Mouse (Mus musculus): ENCODE measurements at regions not wholly inside any gene's neighbourhood (a gene's known extent, or its start where the extent isn't known, plus 50 kb on each side); places are given as distances from the start of the nearest gene placed in this dataset.

- DNase-seq (ENCODE audit: low spot score in 2 of 2) = no peak
These were observed 52.1 kb downstream of the Sst start for GRCm38 (mm10) chr16:23838696-23839095.

GRCm38 (mm10) chr16:23838114-23838513 is 52.6 kb downstream of the Sst start:
- no peak for DNase-seq (ENCODE audit: low spot score in 2 of 2)

- no peak for DNase-seq (ENCODE audit: low spot score in 2 of 2)
These were observed 55.8 kb downstream of the Sst start for GRCm38 (mm10) chr16:23834991-23835390.

- no peak for DNase-seq (ENCODE audit: low spot score in 2 of 2)
These were observed 57.2 kb downstream of the Sst start for GRCm38 (mm10) chr16:23833603-23834002.

- DNase-seq (ENCODE audit: low spot score in 2 of 2) = no peak
These were observed 57.7 kb downstream of the Sst start for GRCm38 (mm10) chr16:23833042-23833423.

GRCm38 (mm10) chr16:23832393-23833041 is 58.2 kb downstream of the Sst start:
- no peak for DNase-seq (ENCODE audit: low spot score in 2 of 2)

- DNase-seq (ENCODE audit: low spot score in 2 of 2) = no peak
These were observed 65.1 kb downstream of the Sst start for GRCm38 (mm10) chr16:23825662-23826061.

- no peak for DNase-seq (ENCODE audit: low spot score in 2 of 2)
These were observed 105.5 kb downstream of the Sst start for GRCm38 (mm10) chr16:23785216-23785615.

GRCm38 (mm10) chr16:23784021-23784897 is 106.5 kb downstream of the Sst start:
- no peak for DNase-seq (ENCODE audit: low spot score in 2 of 2)

- no peak for DNase-seq (ENCODE audit: low spot score in 2 of 2)
These were observed 110.1 kb downstream of the Sst start for GRCm38 (mm10) chr16:23780440-23781231.

- DNase-seq (ENCODE audit: low spot score in 2 of 2) = no peak
These were observed 112.9 kb downstream of the Sst start for GRCm38 (mm10) chr16:23777894-23778293.

- no peak for DNase-seq (ENCODE audit: low spot score in 2 of 2)
These were observed 113.7 kb downstream of the Sst start for GRCm38 (mm10) chr16:23777041-23777440.

GRCm38 (mm10) chr16:23776501-23776900 is 114.3 kb downstream of the Sst start:
- DNase-seq (ENCODE audit: low spot score in 2 of 2) = no peak

- DNase-seq (ENCODE audit: low spot score in 2 of 2) = peak; percentile 5 to 9
These were observed 132.5 kb downstream of the Sst start for GRCm38 (mm10) chr16:23758136-23758812.

- DNase-seq (ENCODE audit: low spot score in 2 of 2) = no peak
These were observed 153.7 kb downstream of the Sst start for GRCm38 (mm10) chr16:23737026-23737425.

- no peak for DNase-seq (ENCODE audit: low spot score in 2 of 2)
These were observed 155.0 kb downstream of the Sst start for GRCm38 (mm10) chr16:23735722-23736121.

GRCm38 (mm10) chr16:23726562-23726961 is 164.2 kb downstream of the Sst start:
- DNase-seq (ENCODE audit: low spot score in 2 of 2) = no peak

GRCm38 (mm10) chr16:23721745-23722144 is 169.0 kb downstream of the Sst start:
- DNase-seq (ENCODE audit: low spot score in 2 of 2) = no peak

GRCm38 (mm10) chr16:23701156-23701555 is 180.5 kb upstream of the Masp1 start:
- DNase-seq (ENCODE audit: low spot score in 2 of 2) = peak in 1 of 2 experiments; percentile 4

GRCm38 (mm10) chr16:23694226-23694625 is 173.6 kb upstream of the Masp1 start:
- DNase-seq (ENCODE audit: low spot score in 2 of 2) = peak in 1 of 2 experiments; percentile 8

GRCm38 (mm10) chr16:23690061-23690460 is 169.4 kb upstream of the Masp1 start:
- no peak for DNase-seq (ENCODE audit: low spot score in 2 of 2)

- peak; percentile 18 to 31 for DNase-seq (ENCODE audit: low spot score in 2 of 2)
These were observed 166.2 kb upstream of the Masp1 start for GRCm38 (mm10) chr16:23686783-23687182.
